Mouse (Mus musculus) hindbrain, embryonic 16.5 days (tissue): ENCODE results near the gene Olfr417. TPM values are rescaled to one million over a fixed set of nuclear protein-coding genes. Genes with fewer than 3 reads are reported as not detected.
"Not testable (repeated sequence)": the region's sequence is repeated elsewhere in the genome, so short reads cannot be mapped to it uniquely, and the experiment has no call there.

Experiments
- ATAC-seq: fragments of 200-750 bp; cut with Nextera tagmentation; 2 replicates; pipeline ENCODE4 v1.8.0; 2017; ENCODE audit warnings: moderate TSS enrichment, moderate library complexity
- H3K27ac ChIP-seq: fragments of 300-500 bp; sonication (generic); 2 replicates; pipeline ENCODE4 v1.5.1; 2014; ENCODE audit warnings: low read depth, mild to moderate bottlenecking, control low read depth, low read length, moderate library complexity
- H3K27me3 ChIP-seq: fragments of 300-500 bp; sonication (generic); replicated peaks from 2 replicates; pipeline ENCODE4 v1.6.1; 2014; ENCODE audit warnings: low read length; ENCODE audit not compliant: control insufficient read depth, insufficient read depth
- H3K36me3 ChIP-seq: fragments of 300-500 bp; sonication (generic); 2 replicates; pipeline ENCODE4 v1.6.1; 2014; ENCODE audit warnings: mild to moderate bottlenecking, low read length, moderate library complexity, mixed read lengths; ENCODE audit not compliant: control insufficient read depth, insufficient read depth
- H3K4me1 ChIP-seq: fragments of 300-500 bp; sonication (generic); 2 replicates; pipeline ENCODE4 v1.6.1; 2014; ENCODE audit warnings: low read depth, low read length; ENCODE audit not compliant: control insufficient read depth, insufficient read depth
- H3K4me2 ChIP-seq: fragments of 300-500 bp; sonication (generic); 2 replicates; pipeline ENCODE4 v1.6.1; 2014; ENCODE audit warnings: mild to moderate bottlenecking, low read length, control low read depth, moderate library complexity
- H3K4me3 ChIP-seq: fragments of 300-500 bp; sonication (generic); 2 replicates; pipeline ENCODE4 v1.5.1; 2014; ENCODE audit warnings: mild to moderate bottlenecking, low read length, control low read depth, moderate library complexity
- H3K9ac ChIP-seq: fragments of 300-500 bp; sonication (generic); 2 replicates; pipeline ENCODE4 v1.6.1; 2014; ENCODE audit warnings: low read depth, mild to moderate bottlenecking, control low read depth, low read length, moderate library complexity
- H3K9me3 ChIP-seq: fragments of 300-500 bp; sonication (generic); 2 replicates; pipeline ENCODE4 v1.6.1; 2014; ENCODE audit warnings: mild to moderate bottlenecking, low read length, moderate library complexity; ENCODE audit not compliant: control insufficient read depth
- WGBS: fragments of 180-500 bp; shearing (Covaris S2); extraction: QIAGEN DNeasy Blood & Tissue Kit; methylation state at CpG from one replicate; pipeline ENCODE4 v1.1.7; 2014; 5-methylcytosine and 5-hydroxymethylcytosine counted together
- polyA plus RNA-seq: library from polyadenylated mRNA; unstranded; fragments of >200 nt; fragmentation: Nextera tagmentation; extraction: Ambion mirVana; gene quantifications from 2 replicates; pipeline ENCODE4 v1.2.1, GENCODE M21; 2015

Gene Olfr417
- not detected in 2 replicates for polyA plus RNA-seq

DNA sequence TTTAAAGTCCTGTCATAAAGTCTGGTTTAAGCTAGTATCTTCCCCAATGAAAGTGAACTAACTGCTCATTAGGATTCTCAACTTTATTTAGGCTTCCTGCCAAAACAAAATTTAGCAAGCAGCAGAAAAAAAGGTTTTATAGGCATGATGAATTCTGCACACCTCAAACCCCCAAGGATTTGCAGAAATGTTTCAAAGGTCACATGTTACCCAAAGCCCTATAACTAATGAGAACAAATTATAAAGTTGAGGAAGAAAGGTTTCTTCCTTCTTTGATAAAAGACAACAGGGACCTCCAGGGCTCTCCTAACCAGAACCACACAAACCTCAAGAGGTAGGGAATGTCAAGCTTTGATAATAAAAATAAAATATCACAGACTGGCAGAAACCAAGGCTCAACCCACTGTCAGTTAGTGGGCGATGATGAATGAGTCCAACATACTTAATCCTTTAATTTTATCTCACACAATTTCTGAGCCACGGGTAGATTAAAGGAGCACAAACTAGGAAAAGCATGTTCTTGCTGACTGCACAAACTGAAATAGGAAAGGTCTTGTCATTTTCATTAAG is at the start of gene Olfr417:
Gene Olfr417, plus strand, starts transcription at position 241 of the 570 bp plus-strand sequence.
- WGBS: 64% methylated on average over 2 of the region's 2 CpGs

DNA sequence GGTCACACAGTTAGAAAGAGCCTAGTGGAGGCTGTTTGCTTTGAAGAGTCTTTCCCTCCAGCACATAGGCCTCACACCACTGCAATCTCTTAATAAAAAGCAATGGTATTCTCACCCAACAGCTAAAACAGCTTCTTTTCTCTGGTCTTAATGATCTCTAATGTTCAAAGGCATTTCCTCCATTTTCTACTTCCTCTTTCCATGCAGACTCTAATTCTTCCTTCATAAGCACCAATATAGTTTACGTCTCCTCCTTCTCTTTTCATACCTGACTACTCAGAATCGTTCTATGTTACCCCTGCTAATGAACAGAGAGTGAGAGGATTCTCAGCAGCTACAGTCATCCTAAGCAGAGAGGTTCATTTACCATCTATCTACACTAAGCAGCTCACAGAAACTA is 47.6 kb upstream of the Olfr417 start:
- no peak overlapping the region for H3K4me2 ChIP-seq
- no peaks in the 10 kb centered on the region for H3K27me3 ChIP-seq
- 87% methylated on average over 2 of the region's 2 CpGs for WGBS
- H3K27ac ChIP-seq: no peak overlapping the region
- no peaks in the 10 kb centered on the region for H3K9me3 ChIP-seq
- no peak for ATAC-seq
- H3K4me1 ChIP-seq: no peaks in the 10 kb centered on the region
- H3K36me3 ChIP-seq: no peaks in the 10 kb centered on the region
- H3K4me3 ChIP-seq: no peak overlapping the region
- no peak overlapping the region for H3K9ac ChIP-seq

More for the DNA sequence above, at the start of gene Olfr417:
- ATAC-seq: no peak
- no peak within 1 kb of the TSS for H3K4me2 ChIP-seq
- H3K4me1 ChIP-seq: no peaks in the 10 kb centered on the region
- no peak within 1 kb of the TSS for H3K4me3 ChIP-seq
- no peak within 1 kb of the TSS for H3K9ac ChIP-seq
- H3K27me3 ChIP-seq: no peaks in the 10 kb centered on the region
- no peak within 1 kb of the TSS for H3K27ac ChIP-seq
- H3K36me3 ChIP-seq: no peaks in the 10 kb centered on the region
- no peaks in the 10 kb centered on the region for H3K9me3 ChIP-seq

DNA sequence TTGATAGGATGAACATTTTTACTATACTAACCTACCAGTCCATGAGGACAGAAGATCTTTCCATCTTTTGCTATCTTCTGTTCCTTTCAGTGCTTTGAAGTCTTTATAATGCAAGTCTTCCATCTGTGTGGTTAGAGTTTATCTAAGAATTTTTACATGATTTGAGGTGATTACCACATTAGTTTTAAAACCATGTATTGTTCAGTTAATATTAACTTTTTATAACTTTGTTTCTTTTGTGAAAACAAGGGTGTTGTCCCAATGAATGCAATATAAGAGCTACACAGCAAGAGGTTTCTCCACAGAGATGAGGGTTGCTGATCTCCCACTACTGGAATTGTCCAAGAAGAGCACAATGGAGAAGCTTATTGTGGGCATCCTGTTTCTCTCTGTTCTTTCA is 34.7 kb upstream of the Olfr417 start, which contains the start of gene Mptx1:
Gene Mptx1, plus strand, starts transcription at position 301 of the 400 bp plus-strand sequence.
- Histone ChIP-seq H3K27me3 (no peaks in the 10 kb centered on the region), H3K4me1 (no peaks in the 10 kb centered on the region), H3K4me2 (no peak within 1 kb of the TSS), H3K9me3 (no peaks in the 10 kb centered on the region), H3K36me3 (no peaks in the 10 kb centered on the region), H3K27ac (no peak within 1 kb of the TSS), H3K9ac (no peak within 1 kb of the TSS), H3K4me3 (no peak within 1 kb of the TSS)
- no peak for ATAC-seq

DNA sequence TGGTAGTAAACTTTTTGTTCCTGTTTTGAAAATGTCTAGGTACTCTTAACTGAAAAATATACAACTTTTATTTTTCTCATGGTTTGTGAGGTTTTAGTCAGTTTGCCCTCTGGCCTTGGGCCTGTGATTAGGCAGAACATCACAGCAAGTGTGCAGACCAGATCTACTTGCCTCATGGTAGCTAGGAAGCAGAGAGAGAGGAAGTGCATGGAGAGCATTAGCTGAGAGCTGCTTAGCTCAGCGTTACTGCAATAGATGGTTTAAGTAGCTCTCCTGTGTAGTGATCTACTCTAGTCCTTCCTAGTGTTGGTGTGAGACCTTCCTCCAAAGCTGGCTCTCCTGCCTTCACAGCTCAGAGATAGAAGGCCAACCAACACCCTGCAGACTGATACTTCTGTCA is 11.3 kb upstream of the Olfr417 start:
- H3K9me3 ChIP-seq, H3K4me3 ChIP-seq, ATAC-seq, H3K4me2 ChIP-seq, H3K27ac ChIP-seq, H3K9ac ChIP-seq, H3K4me1 ChIP-seq, H3K27me3 ChIP-seq, H3K36me3 ChIP-seq: not testable (repeated sequence)
- WGBS: 60% methylated on average over 1 of the region's 1 CpGs

DNA sequence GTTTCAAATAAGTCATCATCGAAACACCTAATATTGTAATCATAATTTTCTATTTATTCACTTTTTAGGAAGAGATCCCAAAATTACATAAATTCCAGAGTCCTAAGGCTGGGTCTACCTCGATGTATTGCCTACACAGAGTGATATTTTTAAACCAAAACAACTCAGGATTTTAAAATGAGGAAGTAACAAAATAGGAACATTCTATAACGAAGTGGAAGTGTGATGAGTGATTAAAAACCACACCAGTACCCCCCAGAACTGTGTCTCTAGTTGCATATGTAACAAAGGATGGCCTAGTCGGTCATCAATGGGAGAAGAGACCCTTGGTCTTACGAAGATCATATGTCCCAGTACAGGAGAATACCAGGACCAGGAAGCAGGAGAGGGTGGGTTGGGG is 10.3 kb upstream of the Olfr417 start:
- Histone ChIP-seq H3K27ac (no peak overlapping the region), H3K9me3 (no peaks in the 10 kb centered on the region), H3K9ac (no peak overlapping the region), H3K4me3 (no peak overlapping the region), H3K36me3 (no peaks in the 10 kb centered on the region), H3K4me2 (no peak overlapping the region), H3K27me3 (no peaks in the 10 kb centered on the region), H3K4me1 (no peaks in the 10 kb centered on the region)
- 86% methylated on average over 5 of the region's 5 CpGs for WGBS
- no peak for ATAC-seq

DNA sequence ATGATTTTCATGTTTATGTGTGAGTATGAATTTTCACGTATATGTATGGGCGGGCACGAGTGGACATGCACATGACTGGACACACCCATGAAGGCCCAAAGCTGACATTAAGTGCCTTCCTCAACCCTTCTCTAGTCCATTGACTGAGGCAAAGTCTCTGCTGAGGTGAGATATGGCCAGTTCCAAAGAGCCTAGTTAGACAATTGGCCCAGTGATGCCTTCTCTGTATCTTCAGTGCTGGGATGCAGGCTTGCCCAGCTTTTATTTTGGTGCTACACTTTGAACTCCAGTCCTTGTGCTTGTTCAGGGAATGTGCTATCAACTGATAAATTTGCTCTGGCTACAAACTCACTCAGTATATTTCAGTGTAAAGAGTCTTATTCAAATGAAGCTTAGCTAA is 8.9 kb downstream of the Olfr417 start:
- WGBS: 97% methylated on average over 3 of the region's 3 CpGs
- Histone ChIP-seq H3K9me3 (no peaks in the 10 kb centered on the region), H3K27ac (no peak overlapping the region), H3K9ac (no peak overlapping the region), H3K36me3 (no peaks in the 10 kb centered on the region), H3K4me2 (no peak overlapping the region), H3K4me3 (no peak overlapping the region), H3K27me3 (no peaks in the 10 kb centered on the region), H3K4me1 (no peaks in the 10 kb centered on the region)
- ATAC-seq: no peak

DNA sequence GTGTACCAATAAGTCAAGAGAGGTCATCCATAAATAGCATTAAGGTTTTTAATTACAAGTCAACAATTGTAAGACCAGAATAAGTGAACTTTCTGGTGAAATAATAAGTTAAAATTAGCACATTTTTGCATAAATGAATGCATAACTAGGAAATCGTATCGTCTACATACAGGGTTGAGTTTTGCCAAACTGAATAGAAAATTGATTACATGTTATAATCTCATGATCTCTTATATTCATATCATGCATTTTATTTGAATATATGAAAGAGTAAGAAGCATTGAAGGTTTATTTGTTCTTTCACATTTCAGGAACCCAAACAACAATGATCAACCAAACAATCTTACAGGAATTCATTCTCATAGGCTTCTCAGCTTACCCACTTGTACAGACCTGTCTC is 25.8 kb downstream of the Olfr417 start, which contains the start of gene Olfr248:
Gene Olfr248, plus strand, starts transcription at position 301 of the 400 bp plus-strand sequence.
- no peak within 1 kb of the TSS for H3K27ac ChIP-seq
- H3K9me3 ChIP-seq: no peaks in the 10 kb centered on the region
- no peak within 1 kb of the TSS for H3K4me2 ChIP-seq
- H3K9ac ChIP-seq: no peak within 1 kb of the TSS
- no peaks in the 10 kb centered on the region for H3K36me3 ChIP-seq
- ATAC-seq: no peak
- H3K4me3 ChIP-seq: no peak within 1 kb of the TSS
- no peaks in the 10 kb centered on the region for H3K27me3 ChIP-seq
- no peaks in the 10 kb centered on the region for H3K4me1 ChIP-seq
- WGBS: 93% methylated on average over 2 of the region's 2 CpGs

DNA sequence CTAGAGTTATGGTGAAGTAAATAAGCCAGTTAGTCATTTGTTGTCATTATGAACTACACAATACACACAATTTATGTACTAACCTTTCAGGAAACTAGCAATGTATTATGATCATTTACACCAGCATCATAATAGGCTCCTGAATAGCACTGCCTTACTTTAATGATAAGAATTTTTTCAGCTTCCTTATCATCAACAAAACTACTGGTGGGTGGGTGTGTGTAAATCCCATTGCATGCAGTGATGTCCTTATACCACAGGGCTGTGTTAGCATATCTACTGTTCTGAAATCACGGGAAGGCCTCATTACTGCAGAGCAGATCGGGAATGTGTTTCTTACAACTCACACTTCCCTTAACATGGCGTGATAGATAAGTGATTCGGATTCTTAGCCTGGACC is 58.0 kb downstream of the Olfr417 start:
- ATAC-seq: no peak
- no peaks in the 10 kb centered on the region for H3K27me3 ChIP-seq
- H3K4me2 ChIP-seq: no peak overlapping the region
- 93% methylated on average over 4 of the region's 4 CpGs for WGBS
- H3K36me3 ChIP-seq: no peaks in the 10 kb centered on the region
- no peak overlapping the region for H3K4me3 ChIP-seq
- no peaks in the 10 kb centered on the region for H3K9me3 ChIP-seq
- no peak overlapping the region for H3K9ac ChIP-seq
- no peaks in the 10 kb centered on the region for H3K4me1 ChIP-seq
- H3K27ac ChIP-seq: no peak overlapping the region

DNA sequence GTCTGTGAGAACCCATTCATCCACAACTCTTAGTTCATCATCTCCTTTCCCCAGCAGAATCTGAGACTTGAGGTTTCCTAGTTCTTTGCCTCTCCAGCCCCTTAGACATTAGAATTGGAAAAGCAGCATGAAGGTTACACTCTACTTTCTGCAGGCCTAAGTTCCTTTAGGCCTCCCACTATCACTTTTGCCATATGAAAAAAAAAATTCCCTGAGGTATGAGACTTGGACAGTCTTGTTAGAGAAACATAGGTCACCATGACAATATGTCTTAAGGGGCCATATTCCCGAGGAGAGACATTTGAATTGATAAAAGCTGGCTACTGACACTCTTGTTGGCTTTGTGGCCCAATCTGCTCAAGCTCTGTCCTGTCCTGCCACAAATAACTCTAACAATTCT is 58.8 kb downstream of the Olfr417 start, which contains the start of gene Olfr414:
Gene Olfr414, plus strand, starts transcription at position 301 of the 400 bp plus-strand sequence.
- H3K4me3 ChIP-seq: no peak within 1 kb of the TSS
- WGBS: 70% methylated on average over 1 of the region's 1 CpGs
- H3K9me3 ChIP-seq: no peaks in the 10 kb centered on the region
- no peaks in the 10 kb centered on the region for H3K36me3 ChIP-seq
- no peaks in the 10 kb centered on the region for H3K27me3 ChIP-seq
- H3K4me2 ChIP-seq: no peak within 1 kb of the TSS
- no peak within 1 kb of the TSS for H3K9ac ChIP-seq
- H3K27ac ChIP-seq: no peak within 1 kb of the TSS
- ATAC-seq: no peak
- H3K4me1 ChIP-seq: no peaks in the 10 kb centered on the region
